Mouse (Mus musculus) retina, embryonic 14.5 days (tissue): ENCODE data around the gene Cops2.

ENCODE experiments used
- DNase-seq: peaks from one replicate; pipeline ENCODE4 v3.0.0-alpha.2; 2015; ENCODE audit warnings: low spot score

Gene Cops2

GRCm38 (mm10) chr2:125858521-125859280 lies at the start of gene Cops2, which contains the start of gene Galk2:
Gene Cops2 (minus strand): TSS chr2:125859139.
Gene Galk2 (plus strand): TSS chr2:125859109.
- peak; percentile 97 for DNase-seq

- no peak for DNase-seq
Observed at GRCm38 (mm10) chr2:125907580-125908255, 48.8 kb upstream of the Cops2 start.

DNA sequence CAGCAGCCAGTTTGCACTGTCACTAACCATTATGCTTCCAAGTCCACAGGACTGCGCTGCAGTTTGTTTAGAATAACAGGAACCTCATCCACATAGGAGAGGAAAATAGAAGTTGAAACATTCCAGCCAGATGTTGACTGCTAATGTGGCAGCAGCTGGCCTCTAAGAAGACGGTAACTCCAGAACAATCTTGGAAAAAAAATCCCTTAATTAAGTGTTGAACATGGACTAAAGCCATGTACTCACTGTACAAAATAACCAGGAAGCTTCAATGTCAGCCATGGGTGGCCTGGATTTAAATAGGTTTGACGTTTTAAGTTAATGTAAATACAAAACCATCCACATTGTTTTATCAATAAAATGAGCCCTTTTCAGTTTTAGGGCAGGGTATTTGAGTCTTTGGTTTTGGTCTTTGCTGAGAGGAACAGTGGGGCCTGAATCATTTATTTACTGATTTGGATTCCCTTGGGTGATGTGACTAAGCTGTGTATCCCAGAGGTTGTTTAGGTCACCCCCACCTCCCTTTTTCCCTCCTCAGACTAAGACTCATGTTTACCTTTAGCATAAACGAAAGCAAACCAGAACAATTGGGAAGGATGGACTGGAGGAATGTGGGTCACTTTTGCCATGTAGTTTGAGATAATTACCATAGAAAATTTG lies 47.6 kb upstream of the Cops2 start:
- DNase-seq = no peak

DNA sequence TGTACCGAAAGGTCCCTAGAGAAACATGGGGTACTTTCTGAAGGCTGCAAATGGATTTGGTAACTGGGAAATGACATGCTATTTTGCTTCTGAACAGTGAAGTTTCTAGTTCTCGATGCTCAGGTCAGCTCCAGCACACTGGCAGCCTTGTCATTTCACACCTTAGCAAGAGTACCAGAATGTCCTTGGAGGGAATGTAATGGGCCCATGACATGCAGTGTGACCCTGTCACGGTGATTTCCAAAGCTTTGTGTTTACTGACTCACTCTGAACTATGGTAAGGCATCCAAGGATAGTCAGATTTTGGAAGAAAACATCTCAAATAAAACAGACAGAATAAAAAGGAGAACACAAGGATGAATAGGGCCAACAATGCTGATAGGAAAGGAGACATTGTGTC lies 42.5 kb upstream of the Cops2 start:
- no peak for DNase-seq

GRCm38 (mm10) chr2:125900797-125901410 lies 42.0 kb upstream of the Cops2 start:
- no peak for DNase-seq

DNA sequence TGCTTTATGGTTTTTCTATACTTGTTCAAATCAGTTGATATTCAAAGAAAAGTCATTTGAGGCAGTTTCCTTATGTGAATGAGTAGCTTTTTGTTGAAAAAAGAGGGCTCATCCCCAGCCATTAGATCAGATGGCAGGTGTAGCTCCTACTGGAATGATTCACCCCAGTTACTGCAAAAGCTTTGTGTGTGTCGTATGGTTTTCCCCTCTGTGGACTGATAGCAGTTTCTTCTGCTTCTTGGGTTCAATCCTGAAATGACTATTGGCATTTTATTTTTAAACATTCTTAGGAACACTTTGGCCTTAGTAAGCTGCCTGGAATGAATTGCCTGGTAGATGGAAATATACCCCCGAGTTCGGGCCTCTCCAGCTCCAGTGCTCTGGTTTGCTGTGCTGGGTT lies 37.4 kb upstream of the Cops2 start:
- DNase-seq = no peak

DNA sequence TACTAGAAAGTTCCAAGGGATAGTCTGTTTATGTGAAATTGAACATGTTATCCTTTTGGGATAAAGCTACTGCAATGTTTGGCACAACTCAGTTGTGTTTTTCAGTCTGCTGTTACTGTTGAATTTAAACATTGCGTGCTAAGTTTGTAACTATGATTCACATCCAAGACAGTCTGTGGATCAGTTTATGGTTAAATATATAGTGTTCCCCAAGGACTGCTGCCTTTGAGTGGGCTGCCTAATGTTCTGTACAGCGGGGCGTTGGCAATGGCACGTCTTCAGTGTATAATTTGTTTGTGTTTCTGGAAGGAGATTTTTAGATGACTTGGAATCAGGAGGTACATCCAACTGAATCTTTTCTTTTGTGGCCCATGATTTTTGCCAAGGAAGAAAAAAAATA lies 36.2 kb upstream of the Cops2 start:
- DNase-seq = no peak

GRCm38 (mm10) chr2:125893096-125893495 lies 34.2 kb upstream of the Cops2 start:
- peak; percentile 58 for DNase-seq

DNA sequence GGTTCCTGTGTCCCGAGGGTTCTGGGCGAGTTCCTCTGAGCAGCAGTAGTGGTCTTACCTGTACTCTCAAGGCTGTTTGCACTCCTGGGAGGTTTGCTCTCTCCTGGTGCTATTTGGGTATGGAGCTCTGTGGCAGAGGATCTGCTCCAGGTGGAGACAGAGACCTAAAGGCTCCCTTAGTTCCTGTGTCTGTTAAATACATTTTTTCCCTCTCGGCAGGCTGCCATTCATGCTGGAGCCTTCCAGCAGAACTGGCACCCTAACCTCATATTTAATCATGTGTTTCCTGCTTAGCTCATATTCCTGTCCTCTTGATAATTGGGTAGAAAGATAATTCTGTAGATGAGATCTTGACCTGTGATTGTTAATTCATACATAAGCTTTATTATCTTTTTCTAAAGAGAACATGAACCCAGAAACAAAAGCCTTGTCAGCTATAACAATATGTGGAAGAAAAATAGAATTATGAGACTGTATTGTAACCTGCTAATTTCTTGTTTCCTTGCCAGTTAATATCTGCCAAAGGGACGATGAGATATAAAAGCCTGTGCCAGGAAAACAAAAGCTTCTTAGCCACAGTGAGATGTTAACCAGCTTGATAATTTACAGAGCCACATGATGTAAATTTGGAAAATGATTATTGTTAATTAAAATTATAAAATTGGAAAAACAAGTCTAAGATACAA lies 27.1 kb upstream of the Cops2 start:
- DNase-seq = no peak

- no peak for DNase-seq
Observed at GRCm38 (mm10) chr2:125870159-125870558, 11.2 kb upstream of the Cops2 start.

- DNase-seq = no peak
Observed at GRCm38 (mm10) chr2:125868301-125868700, 9.4 kb upstream of the Cops2 start.

GRCm38 (mm10) chr2:125866058-125866740 lies 7.3 kb upstream of the Cops2 start:
- peak; percentile 72 for DNase-seq

GRCm38 (mm10) chr2:125865585-125865984 lies 6.6 kb upstream of the Cops2 start:
- no peak for DNase-seq

GRCm38 (mm10) chr2:125864551-125864950 lies 5.6 kb upstream of the Cops2 start:
- DNase-seq = no peak

GRCm38 (mm10) chr2:125863799-125864198 lies 4.9 kb upstream of the Cops2 start:
- DNase-seq = no peak

DNA sequence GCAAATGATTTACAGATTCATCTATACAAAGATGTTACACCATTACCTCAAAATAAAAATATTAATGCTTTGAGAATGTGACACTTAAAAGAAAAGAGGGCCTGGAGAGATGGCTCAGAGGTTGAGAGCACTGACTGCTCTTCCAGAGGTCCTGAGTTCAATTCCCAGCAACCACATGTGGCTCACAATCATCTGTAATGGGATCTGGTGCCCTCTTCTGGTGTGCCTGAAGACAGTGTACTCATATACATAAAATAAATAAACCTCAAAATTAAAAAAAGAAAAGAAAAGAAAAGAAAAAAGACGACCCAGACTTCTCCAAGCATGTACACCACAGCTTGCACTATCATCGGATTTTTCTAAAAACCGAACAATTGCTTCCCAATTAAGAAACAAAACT lies 1.2 kb downstream of the Cops2 start:
- DNase-seq = no peak

GRCm38 (mm10) chr2:125851237-125851636 lies 7.7 kb downstream of the Cops2 start:
- DNase-seq = no peak

GRCm38 (mm10) chr2:125838708-125839284 lies 20.1 kb downstream of the Cops2 start:
- no peak for DNase-seq

- DNase-seq = no peak
Observed at GRCm38 (mm10) chr2:125838091-125838490, 20.8 kb downstream of the Cops2 start.

GRCm38 (mm10) chr2:125829924-125830323 lies 29.0 kb downstream of the Cops2 start:
- no peak for DNase-seq

GRCm38 (mm10) chr2:125827898-125828297 lies 31.0 kb downstream of the Cops2 start:
- no peak for DNase-seq
